Mouse (Mus musculus) forebrain, embryonic 16.5 days (tissue): Measurements from ENCODE around the gene Grid1. TPM values are rescaled to one million over a fixed set of nuclear protein-coding genes. Genes with fewer than 3 reads are reported as not detected.

Experiments
- ATAC-seq: fragments of 200-750 bp; cut with Nextera tagmentation; 2 replicates; pipeline ENCODE4 v1.8.0; 2017; ENCODE audit warnings: mild to moderate bottlenecking, moderate library complexity
- H3K27ac ChIP-seq: fragments of 300-500 bp; sonication (generic); 2 replicates; pipeline ENCODE4 v1.5.1; 2014; ENCODE audit warnings: low read length, control low read depth
- H3K27me3 ChIP-seq: fragments of 300-500 bp; sonication (generic); replicated peaks from 2 replicates; pipeline ENCODE4 v1.6.1; 2014; ENCODE audit warnings: low read length; ENCODE audit not compliant: control insufficient read depth, insufficient read depth
- H3K36me3 ChIP-seq: fragments of 300-500 bp; sonication (generic); 2 replicates; pipeline ENCODE4 v1.6.1; 2014; ENCODE audit not compliant: control insufficient read depth, insufficient read depth
- H3K4me1 ChIP-seq: fragments of 300-500 bp; sonication (generic); replicated peaks from 2 replicates; pipeline ENCODE4 v1.6.1; 2014; ENCODE audit warnings: low read length; ENCODE audit not compliant: control insufficient read depth, insufficient read depth
- H3K4me2 ChIP-seq: fragments of 300-500 bp; sonication (generic); 2 replicates; pipeline ENCODE4 v1.6.1; 2014; ENCODE audit warnings: mild to moderate bottlenecking, low read length, control low read depth
- H3K4me3 ChIP-seq: fragments of 300-500 bp; sonication (generic); replicated peaks from 2 replicates; pipeline ENCODE4 v1.5.1; 2014; ENCODE audit warnings: mild to moderate bottlenecking, low read length, control low read depth
- H3K9ac ChIP-seq: fragments of 300-500 bp; sonication (generic); replicated peaks from 2 replicates; pipeline ENCODE4 v1.6.1; 2014; ENCODE audit warnings: low read depth, low read length, control low read depth
- H3K9me3 ChIP-seq: fragments of 300-500 bp; sonication (generic); 2 replicates; pipeline ENCODE4 v1.6.1; 2016; ENCODE audit warnings: low read length; ENCODE audit not compliant: control insufficient read depth
- WGBS: fragments of 180-500 bp; shearing (Covaris S2); extraction: QIAGEN DNeasy Blood & Tissue Kit; methylation state at CpG from one replicate; pipeline ENCODE4 v1.1.7; 2014; 5-methylcytosine and 5-hydroxymethylcytosine counted together
- polyA plus RNA-seq: library from polyadenylated mRNA; unstranded; fragments of >200 nt; fragmentation: Nextera tagmentation; extraction: Ambion mirVana; gene quantifications from 2 replicates; pipeline ENCODE4 v1.2.1, GENCODE M21; 2015

The Grid1 gene
- polyA plus RNA-seq, 1 experiment from 2014 or later: 4.5 TPM

- no peaks in the 10 kb centered on the region for H3K36me3 ChIP-seq
- no peaks in the 10 kb centered on the region for H3K27me3 ChIP-seq
- H3K4me3 ChIP-seq: no peak overlapping the region
- peak; percentile 65 for ATAC-seq
- H3K9me3 ChIP-seq: no peaks in the 10 kb centered on the region
- H3K4me2 ChIP-seq: no peak overlapping the region
- WGBS: 57% methylated on average over 8 of the region's 8 CpGs
- no peak overlapping the region for H3K9ac ChIP-seq
- H3K27ac ChIP-seq: no peak overlapping the region
- H3K4me1 ChIP-seq: no peaks in the 10 kb centered on the region
These were observed 545.5 kb downstream of the Grid1 start for GRCm38 (mm10) chr14:35365177-35365944.

DNA sequence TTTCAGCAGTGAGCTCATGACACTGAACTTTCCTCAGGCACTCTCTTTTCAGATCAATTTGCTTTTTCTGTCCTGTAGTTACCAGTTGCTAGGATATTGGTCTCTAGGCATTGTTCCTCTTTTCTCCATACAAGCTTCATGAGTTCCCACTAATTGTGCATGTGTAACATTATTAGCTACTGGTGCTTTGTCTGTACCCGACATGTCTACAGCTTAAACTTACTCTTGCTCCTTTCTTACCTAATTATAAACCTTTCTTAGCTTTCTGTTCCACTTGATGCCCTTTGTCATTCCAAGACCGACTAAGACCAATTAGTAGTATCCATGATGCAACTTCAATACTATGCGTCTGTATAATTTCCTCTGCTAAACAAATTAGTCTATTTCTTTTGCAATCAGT lies 554.5 kb downstream of the Grid1 start:
- Histone ChIP-seq H3K27me3 (no peaks in the 10 kb centered on the region), H3K9me3 (peaks cover 5% of the 10 kb centered on the region; the same call in 1 of the 2 replicates), H3K4me1 (no peaks in the 10 kb centered on the region), H3K36me3 (no peaks in the 10 kb centered on the region), H3K4me2 (no peak overlapping the region), H3K4me3 (no peak overlapping the region), H3K27ac (no peak overlapping the region), H3K9ac (no peak overlapping the region)
- 13% methylated on average over 3 of the region's 3 CpGs for WGBS
- ATAC-seq: peak; percentile 85

DNA sequence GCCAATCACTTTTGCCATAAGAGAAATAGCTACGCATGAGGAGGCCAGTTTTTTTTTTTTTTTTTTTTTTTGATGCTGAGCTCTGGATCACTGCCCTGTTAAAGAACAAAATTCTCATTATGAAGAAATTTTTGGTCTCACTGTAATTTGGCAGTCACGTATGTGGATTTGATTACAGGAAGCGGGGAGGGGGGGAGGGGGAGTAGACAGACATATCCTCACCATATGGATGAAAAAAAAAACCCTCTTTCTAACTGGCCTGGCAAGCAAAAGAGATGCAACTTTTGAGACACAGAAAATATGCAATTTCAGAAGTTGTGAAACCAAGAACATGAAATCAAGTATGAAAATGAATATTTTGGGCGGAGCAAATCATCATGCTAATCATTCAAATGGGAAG lies 573.7 kb downstream of the Grid1 start:
- H3K9me3 ChIP-seq: no peaks in the 10 kb centered on the region

DNA sequence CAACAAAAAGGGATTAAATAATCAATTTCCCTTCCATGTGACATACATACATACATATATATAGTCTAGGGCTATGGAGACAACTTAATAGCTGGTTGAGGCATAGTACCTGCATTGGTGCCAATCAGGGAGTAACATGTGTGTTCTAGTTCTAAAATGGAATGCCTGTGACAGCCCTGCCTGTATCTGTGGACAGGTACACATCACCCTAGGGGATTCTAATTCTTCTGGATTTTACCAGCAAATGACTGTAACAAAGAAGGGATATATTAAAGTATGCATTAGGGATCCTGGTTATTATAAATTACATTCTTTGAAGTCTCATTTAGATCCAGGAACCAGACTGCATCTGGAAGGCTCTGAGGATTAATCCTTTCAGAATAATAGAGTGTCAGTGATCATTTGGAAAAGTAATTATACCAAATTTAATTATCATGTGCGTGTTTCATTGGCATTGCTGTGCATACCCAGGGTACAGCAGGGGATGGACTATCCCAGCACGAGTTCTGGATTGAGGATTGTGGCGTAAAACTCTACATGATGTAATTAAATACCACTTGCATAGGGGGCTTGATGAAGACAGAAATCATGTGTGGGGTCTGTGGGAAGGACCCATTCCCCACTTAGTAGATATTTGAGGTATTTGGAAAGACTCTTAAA lies 584.5 kb downstream of the Grid1 start:
- Histone ChIP-seq H3K9me3 (no peaks in the 10 kb centered on the region), H3K36me3 (no peaks in the 10 kb centered on the region), H3K27me3 (no peaks in the 10 kb centered on the region), H3K4me1 (no peaks in the 10 kb centered on the region), H3K27ac (no peak overlapping the region), H3K9ac (no peak overlapping the region), H3K4me3 (no peak overlapping the region), H3K4me2 (no peak overlapping the region)
- 71% methylated on average over 3 of the region's 3 CpGs for WGBS
- no peak for ATAC-seq

More for the DNA sequence above, 573.7 kb downstream of the Grid1 start:
- H3K4me1 ChIP-seq: no peaks in the 10 kb centered on the region
- ATAC-seq: peak; percentile 71; the same call in 1 of the 2 replicates
- H3K4me3 ChIP-seq: no peak overlapping the region
- H3K27me3 ChIP-seq: no peaks in the 10 kb centered on the region
- no peaks in the 10 kb centered on the region for H3K36me3 ChIP-seq
- 59% methylated on average over 4 of the region's 4 CpGs for WGBS
- no peak overlapping the region for H3K9ac ChIP-seq
- H3K4me2 ChIP-seq: no peak overlapping the region
- H3K27ac ChIP-seq: no peak overlapping the region

DNA sequence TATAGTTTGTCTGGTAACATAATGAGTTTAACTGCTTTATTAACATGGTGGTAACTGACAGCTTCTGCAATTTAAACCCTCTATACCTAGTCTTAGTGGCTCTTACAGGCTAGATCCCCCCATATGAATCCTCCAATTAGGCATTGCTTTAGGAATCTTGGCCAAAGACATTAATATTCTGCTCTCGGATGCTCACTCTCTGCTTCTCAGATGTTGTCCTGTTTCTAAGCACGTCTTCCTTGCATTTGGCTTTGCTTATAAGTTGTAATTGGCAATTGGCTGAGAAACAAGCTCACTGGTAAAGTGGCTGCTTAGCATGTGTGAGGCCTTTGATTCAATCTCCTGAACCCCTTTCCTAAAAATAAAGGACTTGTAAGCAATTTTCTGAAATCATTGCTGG lies 610.4 kb downstream of the Grid1 start:
- H3K4me3 ChIP-seq: no peak overlapping the region
- H3K4me1 ChIP-seq: peaks cover 5% of the 10 kb centered on the region; the same call in 1 of the 2 replicates
- H3K9ac ChIP-seq: no peak overlapping the region
- peak; percentile 73 for ATAC-seq
- H3K9me3 ChIP-seq: no peaks in the 10 kb centered on the region
- no peaks in the 10 kb centered on the region for H3K36me3 ChIP-seq
- 30% methylated on average over 2 of the region's 2 CpGs for WGBS
- H3K27me3 ChIP-seq: no peaks in the 10 kb centered on the region
- H3K27ac ChIP-seq: no peak overlapping the region
- H3K4me2 ChIP-seq: no peak overlapping the region

- Histone ChIP-seq H3K36me3 (no peaks in the 10 kb centered on the region), H3K9ac (no peak overlapping the region)
- 63% methylated on average over 7 of the region's 7 CpGs for WGBS
These were observed 633.8 kb downstream of the Grid1 start for GRCm38 (mm10) chr14:35453702-35454101.

GRCm38 (mm10) chr14:35468254-35468653 lies 648.3 kb downstream of the Grid1 start:
- no peak overlapping the region for H3K27ac ChIP-seq
- no peak overlapping the region for H3K9ac ChIP-seq
- no peaks in the 10 kb centered on the region for H3K9me3 ChIP-seq
- no peak for ATAC-seq
- no peaks in the 10 kb centered on the region for H3K4me1 ChIP-seq
- H3K27me3 ChIP-seq: no peaks in the 10 kb centered on the region
- H3K4me2 ChIP-seq: no peak overlapping the region
- no peaks in the 10 kb centered on the region for H3K36me3 ChIP-seq
- 70% methylated on average over 6 of the region's 6 CpGs for WGBS
- no peak overlapping the region for H3K4me3 ChIP-seq

More at GRCm38 (mm10) chr14:35453702-35454101, 633.8 kb downstream of the Grid1 start:
- no peak overlapping the region for H3K4me2 ChIP-seq
- H3K4me1 ChIP-seq: no peaks in the 10 kb centered on the region
- H3K27ac ChIP-seq: no peak overlapping the region
- no peaks in the 10 kb centered on the region for H3K9me3 ChIP-seq
- H3K27me3 ChIP-seq: no peaks in the 10 kb centered on the region
- no peak for ATAC-seq
- no peak overlapping the region for H3K4me3 ChIP-seq

DNA sequence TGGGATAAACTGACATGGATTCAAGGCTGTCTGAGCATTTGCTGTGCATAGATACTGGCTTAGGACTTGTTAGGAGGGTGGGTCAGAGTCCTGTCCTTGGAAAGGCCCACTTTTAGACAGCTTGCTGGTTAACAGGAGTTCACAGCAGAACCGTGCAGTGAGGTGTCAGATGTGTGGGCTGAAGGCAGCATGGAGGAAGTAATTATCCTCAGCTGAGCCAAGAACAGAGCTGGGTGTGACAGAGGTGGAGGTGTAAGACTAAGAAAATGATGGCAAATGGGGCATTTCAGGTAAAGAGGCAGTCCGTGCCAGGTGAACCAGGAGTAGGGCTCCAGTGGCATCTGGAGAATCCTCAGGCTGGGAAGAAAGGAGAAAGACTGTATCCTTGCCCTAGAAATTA lies 666.1 kb downstream of the Grid1 start:
- Histone ChIP-seq H3K4me2 (no peak overlapping the region), H3K4me3 (no peak overlapping the region), H3K36me3 (no peaks in the 10 kb centered on the region), H3K27ac (no peak overlapping the region), H3K27me3 (no peaks in the 10 kb centered on the region), H3K4me1 (no peaks in the 10 kb centered on the region), H3K9me3 (no peaks in the 10 kb centered on the region), H3K9ac (no peak overlapping the region)
- WGBS: 87% methylated on average over 2 of the region's 2 CpGs
- no peak for ATAC-seq

- 37% methylated on average over 5 of the region's 5 CpGs for WGBS
- no peak for ATAC-seq
- H3K4me2 ChIP-seq: no peak overlapping the region
These were observed 682.4 kb downstream of the Grid1 start for GRCm38 (mm10) chr14:35502324-35502723.

More at GRCm38 (mm10) chr14:35502324-35502723, 682.4 kb downstream of the Grid1 start:
- Histone ChIP-seq H3K4me3 (no peak overlapping the region), H3K4me1 (no peaks in the 10 kb centered on the region), H3K27ac (no peak overlapping the region), H3K9me3 (no peaks in the 10 kb centered on the region), H3K36me3 (no peaks in the 10 kb centered on the region), H3K9ac (no peak overlapping the region), H3K27me3 (no peaks in the 10 kb centered on the region)
